Mouse (Mus musculus): ENCODE data around the gene Plekha6.

GRCm38 (mm10) chr1:133346531-133346930 lies 182.5 kb downstream of the Plekha6 start:
- TF ChIP-seq CTCF (conservative IDR thresholded peaks at IDR 0.05; ENCODE audit: low read length) (no peak), POU5F1 (IDR thresholded peaks at IDR 0.05; ENCODE audit: borderline replicate concordance, low read length) (no peak), NANOG (IDR thresholded peaks at IDR 0.05; ENCODE audit: borderline replicate concordance, low read length) (no peak)

All from E14TG2a.4 (cell line).